Mouse (Mus musculus) cerebellum, adult 2 months (tissue): Measurements from ENCODE around the gene Igfn1.

ENCODE experiments used
- CTCF ChIP-seq: fragments of 200-500 bp; IDR thresholded peaks from 2 replicates; pipeline ENCODE4 v1.5.1; 2011; ENCODE audit warnings: low read depth, mild to moderate bottlenecking, control low read depth, low read length, moderate library complexity, borderline replicate concordance; ENCODE audit not compliant: insufficient read depth
- POLR2A ChIP-seq: fragments of 200-500 bp; IDR thresholded peaks from 2 replicates; pipeline ENCODE4 v1.6.1; 2011; ENCODE audit warnings: low read length, control low read depth, borderline replicate concordance; ENCODE audit not compliant: insufficient read depth

GRCm38 (mm10) chr1:135958483-135958882 lies 47.7 kb downstream of the Igfn1 start:
- TF ChIP-seq POLR2A (no peak), CTCF (peak; percentile 71)
